Mouse (Mus musculus) C2C12 (cell line): ENCODE measurements around the gene Cdca3.
A peak's percentile ranks its signal among the peaks of the same experiment; 100 is the strongest.

ENCODE experiments used
- CTCF ChIP-seq: IDR thresholded peaks from one replicate; pipeline ENCODE4 v1.5.1; 2011; ENCODE audit not compliant: control insufficient read depth, insufficient read depth, insufficient read length
- MYOD1 ChIP-seq: IDR thresholded peaks from one replicate; pipeline ENCODE4 v1.6.1; 2011; ENCODE audit warnings: low read depth; ENCODE audit not compliant: control insufficient read depth, insufficient read length
- USF1 ChIP-seq: IDR thresholded peaks from one replicate; pipeline ENCODE4 v1.6.1; 2011; ENCODE audit warnings: low read depth, mild to moderate bottlenecking, control low read depth, moderate library complexity

DNA sequence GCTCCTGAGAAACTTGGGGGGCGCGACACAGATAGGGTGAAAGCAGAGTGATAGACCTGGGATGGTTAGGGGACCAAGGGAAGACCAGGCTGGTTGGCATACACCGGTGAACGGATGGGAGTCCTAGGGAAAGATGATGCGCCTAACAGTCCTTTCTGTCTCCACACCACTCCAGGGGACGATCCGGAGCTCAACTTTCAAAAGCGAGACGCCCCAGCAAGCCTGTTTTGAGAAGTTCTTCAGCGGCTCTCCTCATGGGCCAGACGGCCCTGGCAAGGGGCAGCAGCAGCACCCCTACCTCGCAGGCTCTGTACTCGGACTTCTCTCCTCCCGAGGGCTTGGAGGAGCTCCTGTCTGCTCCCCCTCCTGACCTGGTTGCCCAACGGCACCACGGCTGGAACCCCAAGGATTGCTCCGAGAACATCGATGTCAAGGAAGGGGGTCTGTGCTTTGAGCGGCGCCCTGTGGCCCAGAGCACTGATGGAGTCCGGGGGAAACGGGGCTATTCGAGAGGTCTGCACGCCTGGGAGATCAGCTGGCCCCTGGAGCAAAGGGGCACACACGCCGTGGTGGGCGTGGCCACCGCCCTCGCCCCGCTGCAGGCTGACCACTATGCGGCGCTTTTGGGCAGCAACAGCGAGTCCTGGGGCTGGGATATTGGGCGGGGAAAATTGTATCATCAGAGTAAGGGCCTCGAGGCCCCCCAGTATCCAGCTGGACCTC, 20.1 kb upstream of the Cdca3 start:
- peak; percentile 95 for TF ChIP-seq CTCF
- TF ChIP-seq MYOD1, result no peak
- TF ChIP-seq USF1, result no peak
